Mouse (Mus musculus): ENCODE results near the gene Ypel2. TPM values are rescaled to one million over a fixed set of nuclear protein-coding genes. Genes with fewer than 3 reads are reported as not detected.

Ypel2 gene
- polyA plus RNA-seq, 1 experiment from 2014 or later, result 3.1 TPM

GRCm38 (mm10) chr11:86914329-86914728, 79.2 kb downstream of the Ypel2 start:
- ATAC-seq (replicated peaks; ENCODE audit: low FRiP score) (no peak), DNase-seq (ENCODE audit: low spot score) (no peak)
- Histone ChIP-seq H3K4me1 (replicated peaks; ENCODE audit: control insufficient read depth, insufficient read depth, low read length) (0 out of 2 replicates have a peak, but pooled peaks cover 5% of the 10 kb centered on the region), H3K27ac (ENCODE audit: low read depth, low read length) (no peak overlapping the region), H3K4me3 (ENCODE audit: low read depth, low read length) (no peak overlapping the region), H3K4me2 (no peak overlapping the region), H3K36me3 (ENCODE audit: control insufficient read depth, insufficient read depth, low read length) (no peaks in the 10 kb centered on the region), H3K9me3 (ENCODE audit: control insufficient read depth, low read length) (no peaks in the 10 kb centered on the region), H3K27me3 (replicated peaks; ENCODE audit: control insufficient read depth, insufficient read depth, low read length) (no peaks in the 10 kb centered on the region), H3K9ac (ENCODE audit: low read depth, low read length) (no peak overlapping the region)
- 80% methylated on average over 9 of the region's 9 CpGs for WGBS

DNA sequence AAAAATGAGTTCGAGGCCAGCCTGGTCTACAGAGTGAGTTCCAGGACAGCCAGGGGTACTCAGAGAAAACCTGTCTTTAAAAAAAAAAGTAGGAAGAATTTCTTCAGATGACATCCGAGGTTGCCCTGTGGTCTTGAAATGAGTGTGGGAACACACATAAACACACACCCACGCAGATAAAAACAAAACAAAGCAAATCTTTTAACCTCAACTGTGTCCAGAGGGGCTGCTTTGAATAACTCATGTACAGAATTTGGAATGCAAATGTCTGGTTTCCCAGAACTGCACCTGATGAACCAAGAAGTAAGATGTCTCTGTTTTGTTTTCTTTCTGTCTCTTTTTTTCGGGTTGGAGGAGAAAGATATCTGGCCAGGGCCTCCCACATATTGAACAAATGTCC, 83.3 kb downstream of the Ypel2 start:
- Histone ChIP-seq H3K9me3 (ENCODE audit: control insufficient read depth, low read length) (no peaks in the 10 kb centered on the region), H3K4me1 (replicated peaks; ENCODE audit: control insufficient read depth, insufficient read depth, low read length) (no peaks in the 10 kb centered on the region), H3K27me3 (replicated peaks; ENCODE audit: control insufficient read depth, insufficient read depth, low read length) (no peaks in the 10 kb centered on the region), H3K4me3 (ENCODE audit: low read depth, low read length) (no peak overlapping the region), H3K4me2 (no peak overlapping the region), H3K36me3 (ENCODE audit: control insufficient read depth, insufficient read depth, low read length) (no peaks in the 10 kb centered on the region), H3K9ac (ENCODE audit: low read depth, low read length) (no peak overlapping the region), H3K27ac (ENCODE audit: low read depth, low read length) (no peak overlapping the region)
- ATAC-seq (replicated peaks; ENCODE audit: low FRiP score) (no peak), DNase-seq (ENCODE audit: low spot score) (no peak)
- WGBS, result 77% methylated on average over 4 of the region's 4 CpGs

DNA sequence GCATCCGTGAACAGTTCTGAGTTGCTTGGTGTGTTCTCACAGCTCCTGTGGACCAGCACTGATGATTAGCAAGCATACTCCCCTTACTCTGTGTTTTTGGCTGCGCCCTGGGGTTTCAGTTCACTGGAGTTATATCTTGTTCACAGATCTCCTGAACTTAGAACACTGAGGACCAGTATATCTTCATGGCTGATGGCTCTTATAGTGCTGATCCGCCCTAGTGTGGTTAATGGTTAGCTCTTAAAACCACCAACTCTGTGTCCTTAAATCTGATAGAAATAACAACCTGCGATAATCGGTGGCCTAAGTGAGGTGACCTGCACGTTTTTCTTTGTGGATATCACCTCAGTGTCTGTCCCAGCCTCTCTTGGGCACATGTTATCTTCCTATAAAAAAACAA, 84.5 kb downstream of the Ypel2 start:
- H3K27ac ChIP-seq (ENCODE audit: low read depth, low read length), result no peak overlapping the region
- H3K4me3 ChIP-seq (ENCODE audit: low read depth, low read length), result no peak overlapping the region
- ATAC-seq (replicated peaks; ENCODE audit: low FRiP score) (no peak), DNase-seq (ENCODE audit: low spot score) (no peak)
- 71% methylated on average over 6 of the region's 6 CpGs for WGBS
- no peak overlapping the region for H3K9ac ChIP-seq (ENCODE audit: low read depth, low read length)
- H3K4me1 ChIP-seq (replicated peaks; ENCODE audit: control insufficient read depth, insufficient read depth, low read length), result no peaks in the 10 kb centered on the region
- H3K36me3 ChIP-seq (ENCODE audit: control insufficient read depth, insufficient read depth, low read length), result no peaks in the 10 kb centered on the region
- no peaks in the 10 kb centered on the region for H3K9me3 ChIP-seq (ENCODE audit: control insufficient read depth, low read length)
- no peak overlapping the region for H3K4me2 ChIP-seq
- no peaks in the 10 kb centered on the region for H3K27me3 ChIP-seq (replicated peaks; ENCODE audit: control insufficient read depth, insufficient read depth, low read length)

DNA sequence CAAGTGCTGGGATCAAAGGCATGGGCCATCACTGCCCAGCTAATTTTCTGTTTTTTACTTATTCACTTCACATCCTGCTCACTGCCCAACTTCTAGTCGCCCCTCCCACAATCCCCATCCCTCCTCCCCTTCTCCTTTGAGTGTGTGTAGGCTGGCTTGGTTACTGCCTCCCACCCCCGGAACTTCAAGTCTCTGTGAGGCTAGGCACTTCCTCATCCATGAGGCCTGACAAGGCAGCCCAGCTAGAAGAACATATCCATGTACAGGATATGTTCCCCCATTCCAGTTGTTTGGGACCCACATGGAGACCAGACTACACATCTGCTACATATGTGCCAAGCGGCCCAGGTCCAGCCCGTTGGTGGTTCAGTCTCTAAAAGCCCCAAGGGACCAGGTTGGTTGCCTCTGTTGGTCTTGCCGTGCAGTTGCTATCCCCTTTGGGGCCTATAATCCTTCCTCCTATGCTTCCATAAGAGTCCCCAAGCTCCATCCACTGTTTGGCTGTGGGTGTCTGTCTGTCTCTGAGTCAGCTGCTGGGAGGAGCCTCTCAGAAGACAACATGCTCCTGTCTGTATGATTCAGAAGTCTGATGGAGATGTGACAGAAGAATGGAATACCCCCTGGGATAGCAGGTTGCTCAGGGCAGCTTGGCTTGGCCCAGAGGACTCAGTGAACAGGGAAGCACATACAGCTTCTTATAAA, 85.5 kb downstream of the Ypel2 start:
- ATAC-seq (replicated peaks; ENCODE audit: low FRiP score), result no peak
- 70% methylated on average over 5 of the region's 5 CpGs for WGBS
- no peak overlapping the region for H3K4me2 ChIP-seq

GRCm38 (mm10) chr11:86906767-86907662, 86.5 kb downstream of the Ypel2 start:
- Histone ChIP-seq H3K36me3 (ENCODE audit: control insufficient read depth, insufficient read depth, low read length) (no peaks in the 10 kb centered on the region), H3K4me3 (ENCODE audit: low read depth, low read length) (no peak overlapping the region), H3K9ac (ENCODE audit: low read depth, low read length) (no peak overlapping the region), H3K27me3 (replicated peaks; ENCODE audit: control insufficient read depth, insufficient read depth, low read length) (no peaks in the 10 kb centered on the region), H3K27ac (ENCODE audit: low read depth, low read length) (no peak overlapping the region), H3K4me1 (replicated peaks; ENCODE audit: control insufficient read depth, insufficient read depth, low read length) (no peaks in the 10 kb centered on the region), H3K9me3 (ENCODE audit: control insufficient read depth, low read length) (no peaks in the 10 kb centered on the region), H3K4me2 (no peak overlapping the region)
- ATAC-seq (replicated peaks; ENCODE audit: low FRiP score), result no peak
- 78% methylated on average over 11 of the region's 11 CpGs for WGBS
- DNase-seq (ENCODE audit: low spot score), result no peak

More for the DNA sequence above, 85.5 kb downstream of the Ypel2 start:
- H3K27ac ChIP-seq (ENCODE audit: low read depth, low read length), result no peak overlapping the region
- no peaks in the 10 kb centered on the region for H3K9me3 ChIP-seq (ENCODE audit: control insufficient read depth, low read length)
- no peaks in the 10 kb centered on the region for H3K36me3 ChIP-seq (ENCODE audit: control insufficient read depth, insufficient read depth, low read length)
- H3K9ac ChIP-seq (ENCODE audit: low read depth, low read length), result no peak overlapping the region
- no peak for DNase-seq (ENCODE audit: low spot score)
- H3K4me3 ChIP-seq (ENCODE audit: low read depth, low read length), result no peak overlapping the region
- H3K4me1 ChIP-seq (replicated peaks; ENCODE audit: control insufficient read depth, insufficient read depth, low read length), result no peaks in the 10 kb centered on the region
- H3K27me3 ChIP-seq (replicated peaks; ENCODE audit: control insufficient read depth, insufficient read depth, low read length), result no peaks in the 10 kb centered on the region

DNA sequence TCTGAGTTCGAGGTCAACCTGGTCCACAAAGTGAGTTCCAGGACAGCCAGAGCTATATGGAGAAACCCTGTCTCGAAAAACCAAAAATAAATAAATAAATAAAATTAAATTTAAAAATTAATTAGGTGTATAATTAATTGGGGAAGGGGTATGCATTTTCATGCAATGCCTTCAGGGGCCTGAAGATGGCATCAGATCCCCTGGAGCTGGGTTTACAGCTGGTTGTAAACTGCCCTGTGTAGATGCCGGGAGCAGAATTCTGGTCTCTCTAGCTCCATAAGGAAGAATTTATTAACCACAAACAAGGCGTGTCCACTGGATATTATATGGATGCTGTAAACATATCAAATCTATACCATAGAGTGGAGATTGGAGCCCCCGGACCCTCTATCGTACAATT, 87.2 kb downstream of the Ypel2 start:
- no peak overlapping the region for H3K4me2 ChIP-seq
- no peak overlapping the region for H3K4me3 ChIP-seq (ENCODE audit: low read depth, low read length)
- no peak overlapping the region for H3K9ac ChIP-seq (ENCODE audit: low read depth, low read length)
- H3K36me3 ChIP-seq (ENCODE audit: control insufficient read depth, insufficient read depth, low read length), result no peaks in the 10 kb centered on the region
- no peaks in the 10 kb centered on the region for H3K27me3 ChIP-seq (replicated peaks; ENCODE audit: control insufficient read depth, insufficient read depth, low read length)
- no peak for DNase-seq (ENCODE audit: low spot score)
- no peaks in the 10 kb centered on the region for H3K9me3 ChIP-seq (ENCODE audit: control insufficient read depth, low read length)
- no peak overlapping the region for H3K27ac ChIP-seq (ENCODE audit: low read depth, low read length)
- no peak for ATAC-seq (replicated peaks; ENCODE audit: low FRiP score)
- 80% methylated on average over 6 of the region's 6 CpGs for WGBS
- no peaks in the 10 kb centered on the region for H3K4me1 ChIP-seq (replicated peaks; ENCODE audit: control insufficient read depth, insufficient read depth, low read length)

DNA sequence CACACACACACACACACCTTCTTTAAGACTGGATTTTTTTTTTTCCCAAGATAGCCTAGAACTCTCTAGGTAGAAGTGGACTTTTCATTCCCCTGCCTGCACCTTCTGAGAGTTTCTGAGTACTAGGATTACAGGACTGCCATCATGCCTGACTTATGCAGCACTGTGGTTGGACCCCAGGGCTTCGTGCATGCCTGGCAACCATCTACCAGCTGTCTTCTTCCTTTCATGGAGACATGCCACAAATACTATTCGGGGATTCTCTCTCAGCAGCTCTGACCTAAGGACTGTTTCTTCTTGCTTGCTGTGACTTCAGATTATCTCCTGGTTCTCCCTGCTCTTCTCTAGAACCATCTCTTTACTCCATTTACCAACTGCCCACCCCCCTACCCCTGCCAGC, 88.2 kb downstream of the Ypel2 start:
- no peak overlapping the region for H3K4me2 ChIP-seq
- H3K9ac ChIP-seq (ENCODE audit: low read depth, low read length), result no peak overlapping the region
- ATAC-seq (replicated peaks; ENCODE audit: low FRiP score) (no peak), DNase-seq (ENCODE audit: low spot score) (no peak)
- H3K9me3 ChIP-seq (ENCODE audit: control insufficient read depth, low read length), result no peaks in the 10 kb centered on the region
- 77% methylated on average over 2 of the region's 2 CpGs for WGBS
- H3K27ac ChIP-seq (ENCODE audit: low read depth, low read length), result no peak overlapping the region
- H3K36me3 ChIP-seq (ENCODE audit: control insufficient read depth, insufficient read depth, low read length), result no peaks in the 10 kb centered on the region
- H3K27me3 ChIP-seq (replicated peaks; ENCODE audit: control insufficient read depth, insufficient read depth, low read length), result no peaks in the 10 kb centered on the region
- no peak overlapping the region for H3K4me3 ChIP-seq (ENCODE audit: low read depth, low read length)
- H3K4me1 ChIP-seq (replicated peaks; ENCODE audit: control insufficient read depth, insufficient read depth, low read length), result no peaks in the 10 kb centered on the region

DNA sequence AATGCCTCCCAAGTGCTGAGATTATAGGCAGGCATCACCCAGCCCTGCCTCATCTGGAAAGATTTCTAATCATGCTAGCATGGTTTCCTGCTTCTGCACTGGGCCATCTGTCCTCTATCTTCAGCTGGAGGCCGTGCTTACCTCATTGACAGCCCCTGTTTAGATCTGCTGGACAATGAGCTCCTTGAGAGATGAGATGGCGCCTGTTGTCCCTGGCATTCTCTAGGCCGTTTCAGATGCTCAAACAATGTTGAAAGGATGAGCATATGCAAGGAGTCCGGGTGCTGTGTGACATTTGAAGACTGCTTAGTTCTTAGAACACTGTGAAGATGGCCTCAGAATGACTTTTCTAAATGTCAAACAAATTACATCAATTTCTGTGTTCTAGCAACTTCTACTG, 88.8 kb downstream of the Ypel2 start:
- H3K4me3 ChIP-seq (ENCODE audit: low read depth, low read length), result no peak overlapping the region
- H3K9me3 ChIP-seq (ENCODE audit: control insufficient read depth, low read length), result no peaks in the 10 kb centered on the region
- ATAC-seq (replicated peaks; ENCODE audit: low FRiP score) (no peak), DNase-seq (ENCODE audit: low spot score) (no peak)
- H3K4me2 ChIP-seq, result no peak overlapping the region
- 62% methylated on average over 4 of the region's 4 CpGs for WGBS
- H3K4me1 ChIP-seq (replicated peaks; ENCODE audit: control insufficient read depth, insufficient read depth, low read length), result no peaks in the 10 kb centered on the region
- H3K27me3 ChIP-seq (replicated peaks; ENCODE audit: control insufficient read depth, insufficient read depth, low read length), result no peaks in the 10 kb centered on the region
- no peaks in the 10 kb centered on the region for H3K36me3 ChIP-seq (ENCODE audit: control insufficient read depth, insufficient read depth, low read length)
- H3K9ac ChIP-seq (ENCODE audit: low read depth, low read length), result no peak overlapping the region
- no peak overlapping the region for H3K27ac ChIP-seq (ENCODE audit: low read depth, low read length)
